Mouse (Mus musculus): Measurements from ENCODE around the gene Gipc2.

DNA sequence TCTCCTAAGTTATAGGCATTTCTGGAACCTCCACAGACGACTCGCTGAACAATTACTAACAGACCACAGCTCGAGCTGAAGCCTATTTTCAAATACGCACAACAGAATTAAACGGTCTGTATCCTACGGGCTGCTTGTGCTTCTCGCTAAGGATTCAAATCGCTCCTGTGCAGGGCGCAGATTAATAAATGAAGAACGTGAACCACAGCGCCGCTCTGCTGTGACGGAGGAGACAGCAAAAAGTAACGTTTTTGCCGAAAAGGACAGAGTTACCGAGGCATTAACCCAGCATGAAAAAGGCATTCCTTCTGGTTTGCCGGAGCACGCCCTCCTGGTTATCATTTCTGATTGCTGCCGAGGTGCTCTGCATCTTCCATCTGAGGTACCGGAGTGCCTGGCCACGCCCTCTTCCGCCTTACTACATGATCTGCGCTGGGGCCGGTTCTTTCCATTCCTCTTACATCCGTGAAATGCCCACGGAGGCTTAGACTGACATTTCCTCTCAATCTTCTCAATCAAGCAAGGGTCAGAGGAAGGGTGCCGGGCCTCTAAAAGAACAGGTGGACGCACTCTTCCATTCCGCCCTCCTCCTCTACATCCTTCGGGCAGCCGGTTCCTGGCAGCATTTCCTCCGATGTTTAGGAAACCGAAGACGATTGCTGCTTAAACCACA is 73.5 kb downstream of the Gipc2 start:
- TF ChIP-seq CTCF (IDR thresholded peaks at IDR 0.05; ENCODE audit: borderline replicate concordance, insufficient read depth, low read depth, low read length) (0 out of 2 replicates have a peak, but pooled peaks have one; percentile 20), POLR2A (IDR thresholded peaks at IDR 0.05; ENCODE audit: borderline replicate concordance, insufficient read depth, low read length) (no peak)

All from cerebellum, adult 2 months (tissue).